Mouse (Mus musculus) forebrain, embryonic 14.5 days (tissue): Measurements from ENCODE around the gene Arih1. TPM values are rescaled to one million over a fixed set of nuclear protein-coding genes. Genes with fewer than 3 reads are reported as not detected.
"Not testable (repeated sequence)": the region's sequence is repeated elsewhere in the genome, so short reads cannot be mapped to it uniquely, and the experiment has no call there.

ENCODE experiments used
- ATAC-seq: fragments of 200-750 bp; cut with Nextera tagmentation; 2 replicates; pipeline ENCODE4 v1.8.0; 2017; ENCODE audit warnings: mild to moderate bottlenecking, moderate library complexity
- DNase-seq: peaks from one replicate; pipeline ENCODE4 v3.0.0-alpha.2; 2015; ENCODE audit warnings: low spot score
- H3K27ac ChIP-seq: fragments of 300-500 bp; sonication (generic); 2 replicates; pipeline ENCODE4 v1.5.1; 2014; ENCODE audit warnings: low read depth, mild to moderate bottlenecking, control low read depth, low read length, moderate library complexity
- H3K27me3 ChIP-seq: fragments of 300-500 bp; sonication (generic); replicated peaks from 2 replicates; pipeline ENCODE4 v1.6.1; 2014; ENCODE audit warnings: low read length, control low read depth, mixed read lengths; ENCODE audit not compliant: control insufficient read depth, insufficient read depth
- H3K36me3 ChIP-seq: fragments of 300-500 bp; sonication (generic); 2 replicates; pipeline ENCODE4 v1.6.1; 2014; ENCODE audit warnings: low read length, control low read depth; ENCODE audit not compliant: control insufficient read depth, insufficient read depth
- H3K4me1 ChIP-seq: fragments of 300-500 bp; sonication (generic); 2 replicates; pipeline ENCODE4 v1.6.1; 2014; ENCODE audit warnings: antibody characterized with exemption, low read length, control low read depth; ENCODE audit not compliant: control insufficient read depth, insufficient read depth
- H3K4me2 ChIP-seq: fragments of 300-500 bp; sonication (generic); 2 replicates; pipeline ENCODE4 v1.6.1; 2014; ENCODE audit warnings: mild to moderate bottlenecking, control low read depth, low read length
- H3K4me3 ChIP-seq: fragments of 300-500 bp; sonication (generic); 2 replicates; pipeline ENCODE4 v1.5.1; 2014; ENCODE audit warnings: low read depth, low read length, control low read depth
- H3K9ac ChIP-seq: fragments of 300-500 bp; sonication (generic); 2 replicates; pipeline ENCODE4 v1.6.1; 2014; ENCODE audit warnings: mild to moderate bottlenecking, low read length, control low read depth, moderate library complexity
- H3K9me3 ChIP-seq: fragments of 300-500 bp; sonication (generic); replicated peaks from 2 replicates; pipeline ENCODE4 v1.6.1; 2016; ENCODE audit warnings: low read length, control low read depth, mixed read lengths; ENCODE audit not compliant: control insufficient read depth
- WGBS: fragments of 180-500 bp; shearing (Covaris S2); extraction: QIAGEN DNeasy Blood & Tissue Kit; methylation state at CpG from one replicate; pipeline ENCODE4 v1.1.7; 2014; 5-methylcytosine and 5-hydroxymethylcytosine counted together
- polyA plus RNA-seq: library from polyadenylated mRNA; unstranded; fragments of >200 nt; fragmentation: Nextera tagmentation; extraction: Ambion mirVana; gene quantifications from 2 replicates; pipeline ENCODE4 v1.2.1, GENCODE M21; 2014

The Arih1 gene
- polyA plus RNA-seq, 1 experiment from 2014 or later = 14.1 TPM

GRCm38 (mm10) chr9:59369646-59370045 is 116.8 kb downstream of the Arih1 start:
- H3K27ac ChIP-seq = no peak overlapping the region

GRCm38 (mm10) chr9:59369220-59369619 is 117.2 kb downstream of the Arih1 start:
- Histone ChIP-seq H3K9ac (no peak overlapping the region), H3K4me1 (no peaks in the 10 kb centered on the region), H3K27me3 (no peaks in the 10 kb centered on the region), H3K4me3 (no peak overlapping the region), H3K4me2 (no peak overlapping the region), H3K9me3 (0 out of 2 replicates have a peak, but pooled peaks cover 2% of the 10 kb centered on the region), H3K36me3 (no peaks in the 10 kb centered on the region), H3K27ac (no peak overlapping the region)
- DNase-seq (no peak), ATAC-seq (no peak)
- 84% methylated on average over 5 of the region's 5 CpGs for WGBS

More at GRCm38 (mm10) chr9:59369646-59370045, 116.8 kb downstream of the Arih1 start:
- H3K27me3 ChIP-seq = no peaks in the 10 kb centered on the region
- H3K9ac ChIP-seq = no peak overlapping the region
- 0 out of 2 replicates have a peak, but pooled peaks cover 2% of the 10 kb centered on the region for H3K9me3 ChIP-seq
- H3K4me3 ChIP-seq = no peak overlapping the region
- 90% methylated on average over 9 of the region's 9 CpGs for WGBS
- no peaks in the 10 kb centered on the region for H3K36me3 ChIP-seq
- ATAC-seq (no peak), DNase-seq (no peak)
- no peaks in the 10 kb centered on the region for H3K4me1 ChIP-seq
- H3K4me2 ChIP-seq = no peak overlapping the region

GRCm38 (mm10) chr9:59360487-59360886 is 125.9 kb downstream of the Arih1 start:
- not testable (repeated sequence) for H3K4me1 ChIP-seq, H3K9ac ChIP-seq, ATAC-seq, H3K36me3 ChIP-seq, H3K4me3 ChIP-seq, H3K4me2 ChIP-seq, H3K27me3 ChIP-seq, DNase-seq, H3K9me3 ChIP-seq, H3K27ac ChIP-seq
- WGBS = no CpG with 5 or more reads among the region's 3 CpGs

- H3K9me3 ChIP-seq, H3K9ac ChIP-seq, H3K4me3 ChIP-seq, ATAC-seq, H3K36me3 ChIP-seq, H3K27ac ChIP-seq, H3K4me2 ChIP-seq, H3K27me3 ChIP-seq, H3K4me1 ChIP-seq: not testable (repeated sequence)
- whole genome bisulfite sequencing = 57% methylated on average over 1 of the region's 1 CpGs
- peak; percentile 6 for DNase-seq
Observed at GRCm38 (mm10) chr9:59358041-59358440, 128.4 kb downstream of the Arih1 start.

- Histone ChIP-seq H3K4me2 (peak within 1 kb of the TSS; percentile 75), H3K4me1 (0 out of 2 replicates have a peak, but pooled peaks cover 2% of the 10 kb centered on the region), H3K27ac (peak within 1 kb of the TSS; percentile 79), H3K9ac (peak within 1 kb of the TSS; percentile 82), H3K4me3 (peak within 1 kb of the TSS; percentile 70), H3K36me3 (no peaks in the 10 kb centered on the region), H3K27me3 (no peaks in the 10 kb centered on the region), H3K9me3 (no peaks in the 10 kb centered on the region)
- ATAC-seq = peak; percentile 94
- under 1% methylated on average over 32 of the region's 32 CpGs for WGBS
- DNase-seq = peak; percentile 90
Observed at GRCm38 (mm10) chr9:59353253-59353639, 133.2 kb downstream of the Arih1 start, which contains the start of gene Bbs4. TSS of gene Bbs4 (minus strand) at chr9:59353508.

GRCm38 (mm10) chr9:59352586-59353252 is 133.7 kb downstream of the Arih1 start:
- Histone ChIP-seq H3K4me3 (peak overlapping the region; percentile 70), H3K27ac (peak overlapping the region; percentile 79), H3K4me1 (0 out of 2 replicates have a peak, but pooled peaks cover 2% of the 10 kb centered on the region), H3K9me3 (no peaks in the 10 kb centered on the region), H3K9ac (peak overlapping the region; percentile 82), H3K4me2 (peak overlapping the region; percentile 75), H3K27me3 (no peaks in the 10 kb centered on the region), H3K36me3 (no peaks in the 10 kb centered on the region)
- DNase-seq (no peak), ATAC-seq (no peak; the same call in 1 of the 2 replicates)
- 9% methylated on average over 15 of the region's 15 CpGs for WGBS

GRCm38 (mm10) chr9:59346176-59346575 is 140.2 kb downstream of the Arih1 start:
- WGBS = 84% methylated on average over 2 of the region's 2 CpGs
- Histone ChIP-seq H3K27me3 (no peaks in the 10 kb centered on the region), H3K4me1 (no peaks in the 10 kb centered on the region), H3K9ac (no peak overlapping the region), H3K36me3 (peaks cover 25% of the 10 kb centered on the region), H3K9me3 (no peaks in the 10 kb centered on the region), H3K4me2 (no peak overlapping the region), H3K27ac (no peak overlapping the region), H3K4me3 (no peak overlapping the region)
- DNase-seq (no peak), ATAC-seq (no peak)

- peak; percentile 20 for DNase-seq
- Histone ChIP-seq H3K4me1 (no peaks in the 10 kb centered on the region), H3K9me3 (no peaks in the 10 kb centered on the region), H3K27me3 (no peaks in the 10 kb centered on the region), H3K27ac (no peak overlapping the region), H3K4me2 (no peak overlapping the region), H3K36me3 (peaks cover 53% of the 10 kb centered on the region), H3K4me3 (no peak overlapping the region), H3K9ac (no peak overlapping the region)
- ATAC-seq = no peak
- WGBS = 93% methylated on average over 9 of the region's 9 CpGs
Observed at GRCm38 (mm10) chr9:59340002-59340401, 146.4 kb downstream of the Arih1 start.

- H3K9me3 ChIP-seq = no peaks in the 10 kb centered on the region
- H3K4me3 ChIP-seq = no peak overlapping the region
- DNase-seq (no peak), ATAC-seq (no peak)
- H3K9ac ChIP-seq = no peak overlapping the region
- no peaks in the 10 kb centered on the region for H3K27me3 ChIP-seq
- H3K4me2 ChIP-seq = no peak overlapping the region
- H3K27ac ChIP-seq = no peak overlapping the region
- H3K4me1 ChIP-seq = no peaks in the 10 kb centered on the region
- H3K36me3 ChIP-seq = peaks cover 58% of the 10 kb centered on the region
- 89% methylated on average over 5 of the region's 5 CpGs for WGBS
Observed at GRCm38 (mm10) chr9:59339107-59339506, 147.3 kb downstream of the Arih1 start.
